Mouse (Mus musculus): Measurements from ENCODE around the gene Ccdc120.

GRCm38 (mm10) chrX:7744940-7745339 is 5.8 kb downstream of the Ccdc120 start:
- TF ChIP-seq CTCF (IDR thresholded peaks at IDR 0.05; ENCODE audit: low read depth) (no peak), EP300 (optimal IDR thresholded peaks at IDR 0.05) (no peak)

Data from stomach, postnatal 0 days (tissue).